Mouse (Mus musculus): ENCODE results near the gene Gm10322. TPM values are rescaled to one million over a fixed set of nuclear protein-coding genes. Genes with fewer than 3 reads are reported as not detected.

The Gm10322 gene
- total and polyA plus RNA-seq, 3 experiments: not detected

- Histone ChIP-seq H3K79me2 (replicated peaks; ENCODE audit: control insufficient read depth, extremely low read depth, insufficient read depth, poor library complexity, severe bottlenecking) (no peaks in the 10 kb centered on the region), H3K4me1 (ENCODE audit: control insufficient read depth in 1 of 2, insufficient read depth in 2 of 2) (peaks cover 0 to 4% of the 10 kb centered on the region in 2 experiments; a peak in 2 of 4 replicates), H3K4me2 (ENCODE audit: insufficient read depth, low read depth, poor library complexity, severe bottlenecking) (no peak overlapping the region), H3K9ac (ENCODE audit: insufficient read depth, low read depth) (no peak overlapping the region), H3K27me3 (replicated peaks) (no peaks in the 10 kb centered on the region), H3K4me3 (replicated peaks in 1 of 3; ENCODE audit: low read depth in 2 of 3, low read length in 2 of 3, poor library complexity in 1 of 3) (no peak overlapping the region), H3K36me3 (replicated peaks in 1 of 2; ENCODE audit: control insufficient read depth in 1 of 2, insufficient read depth in 1 of 2, low read length in 1 of 2) (peaks cover 0 to 3% of the 10 kb centered on the region in 2 experiments), H3K9me3 (replicated peaks; ENCODE audit: low read length) (no peaks in the 10 kb centered on the region), H3K27ac (ENCODE audit: insufficient read depth, low read depth) (no peak overlapping the region)
- in situ Hi-C loops (cut with MboI; ENCODE audit: low pct_ligation_motif_present, low pct_unique_long_range_greater_than_20kb, low sequenced_read_pairs) (no loop called here), dilution Hi-C loops (cut with MboI; ENCODE audit: extremely low pct_ligation_motif_present, extremely low pct_unique_long_range_greater_than_20kb, low sequenced_read_pairs) (no loop called here)
- TF ChIP-seq TCF12 (IDR thresholded peaks at IDR 0.05; ENCODE audit: low read depth, low read length) (no peak), ELF1 (IDR thresholded peaks at IDR 0.05; ENCODE audit: low read depth, low read length) (no peak), ZKSCAN1 (IDR thresholded peaks at IDR 0.05; ENCODE audit: borderline replicate concordance, low read depth, low read length) (no peak), UBTF (IDR thresholded peaks at IDR 0.05; ENCODE audit: low read depth, low read length) (no peak), JUND (conservative IDR thresholded peaks at IDR 0.05; ENCODE audit: low read depth, low read length) (no peak), GABPA (IDR thresholded peaks at IDR 0.05; ENCODE audit: insufficient replicate concordance, low read depth, low read length) (no peak), TBP (conservative IDR thresholded peaks at IDR 0.05; ENCODE audit: low read depth, low read length) (no peak), POLR2AphosphoS2 (IDR thresholded peaks at IDR 0.05; ENCODE audit: low read depth, low read length) (no peak), USF2 (conservative IDR thresholded peaks at IDR 0.05; ENCODE audit: low read depth, low read length) (no peak), CHD2 (IDR thresholded peaks at IDR 0.05; ENCODE audit: low read length) (no peak), MEF2A (IDR thresholded peaks at IDR 0.05; ENCODE audit: borderline replicate concordance, low read depth, low read length) (no peak), MXI1 (IDR thresholded peaks at IDR 0.05; ENCODE audit: low read depth, low read length) (no peak), JUN (IDR thresholded peaks at IDR 0.05; ENCODE audit: insufficient read depth, low read depth, low read length) (no peak), USF1 (IDR thresholded peaks at IDR 0.05; ENCODE audit: low read depth, low read length) (no peak), EP300 (IDR thresholded peaks at IDR 0.05; ENCODE audit: low read length) (no peak)
- DNase-seq (ENCODE audit: extremely low read depth): no peak
Measured at GRCm38 (mm10) chr10:59602043-59602442, 13.8 kb upstream of the Gm10322 start.

GRCm38 (mm10) chr10:59602891-59603290 is 13.0 kb upstream of the Gm10322 start:
- Histone ChIP-seq H3K9me3 (replicated peaks; ENCODE audit: low read length) (no peaks in the 10 kb centered on the region), H3K27me3 (replicated peaks) (no peaks in the 10 kb centered on the region), H3K9ac (ENCODE audit: insufficient read depth, low read depth) (no peak overlapping the region), H3K4me2 (ENCODE audit: insufficient read depth, low read depth, poor library complexity, severe bottlenecking) (no peak overlapping the region), H3K36me3 (replicated peaks in 1 of 2; ENCODE audit: control insufficient read depth in 1 of 2, insufficient read depth in 1 of 2, low read length in 1 of 2) (no peaks in the 10 kb centered on the region), H3K4me3 (replicated peaks in 1 of 3; ENCODE audit: low read depth in 2 of 3, low read length in 2 of 3, poor library complexity in 1 of 3) (no peak overlapping the region), H3K27ac (ENCODE audit: insufficient read depth, low read depth) (no peak overlapping the region), H3K4me1 (ENCODE audit: control insufficient read depth in 1 of 2, insufficient read depth in 2 of 2) (peaks cover 3 to 10% of the 10 kb centered on the region in 2 experiments; a peak in 3 of 4 replicates), H3K79me2 (replicated peaks; ENCODE audit: control insufficient read depth, extremely low read depth, insufficient read depth, poor library complexity, severe bottlenecking) (no peaks in the 10 kb centered on the region)
- dilution Hi-C loops (cut with MboI; ENCODE audit: extremely low pct_ligation_motif_present, extremely low pct_unique_long_range_greater_than_20kb, low sequenced_read_pairs) (no loop called here), in situ Hi-C loops (cut with MboI; ENCODE audit: low pct_ligation_motif_present, low pct_unique_long_range_greater_than_20kb, low sequenced_read_pairs) (no loop called here)
- DNase-seq (ENCODE audit: extremely low read depth): no peak
- TF ChIP-seq CHD2 (IDR thresholded peaks at IDR 0.05; ENCODE audit: low read length): no peak
- no peak for TF ChIP-seq ETS1 (conservative IDR thresholded peaks at IDR 0.05; ENCODE audit: low read depth, low read length)
- TF ChIP-seq BHLHE40 (IDR thresholded peaks at IDR 0.05; ENCODE audit: low read depth, low read length): no peak
- TF ChIP-seq MAZ (IDR thresholded peaks at IDR 0.05; ENCODE audit: low read depth, low read length): no peak
- no peak for TF ChIP-seq CTCF (conservative IDR thresholded peaks at IDR 0.05 in 1 of 2, IDR thresholded peaks at IDR 0.05 in 1 of 2; ENCODE audit: low read depth in 2 of 2, low read length in 2 of 2)
- TF ChIP-seq SIN3A (IDR thresholded peaks at IDR 0.05; ENCODE audit: low read length): no peak
- TF ChIP-seq UBTF (IDR thresholded peaks at IDR 0.05; ENCODE audit: low read depth, low read length): no peak
- TF ChIP-seq NRF1 (IDR thresholded peaks at IDR 0.05; ENCODE audit: low read depth, low read length): no peak
- TF ChIP-seq ZNF384 (IDR thresholded peaks at IDR 0.05; ENCODE audit: low read depth, low read length): no peak
- TF ChIP-seq MXI1 (IDR thresholded peaks at IDR 0.05; ENCODE audit: low read depth, low read length): no peak
- no peak for TF ChIP-seq MEF2A (IDR thresholded peaks at IDR 0.05; ENCODE audit: borderline replicate concordance, low read depth, low read length)
- no peak for TF ChIP-seq HCFC1 (IDR thresholded peaks at IDR 0.05; ENCODE audit: low read depth, low read length)
- no peak for TF ChIP-seq IRF4 (IDR thresholded peaks at IDR 0.05; ENCODE audit: low read depth, low read length)
- TF ChIP-seq JUND (conservative IDR thresholded peaks at IDR 0.05; ENCODE audit: low read depth, low read length): no peak
- no peak for TF ChIP-seq POLR2A (IDR thresholded peaks at IDR 0.05; ENCODE audit: low read depth, low read length)
- no peak for TF ChIP-seq RCOR1 (conservative IDR thresholded peaks at IDR 0.05; ENCODE audit: low read depth, low read length)
